Mouse (Mus musculus) stomach, embryonic 14.5 days (tissue): ENCODE results near the gene Bcar3. TPM values are rescaled to one million over a fixed set of nuclear protein-coding genes. Genes with fewer than 3 reads are reported as not detected.

Experiments used
- ATAC-seq: fragments of 200-750 bp; cut with Nextera tagmentation; 2 replicates; pipeline ENCODE4 v1.8.0; 2017; ENCODE audit warnings: low read depth, moderate TSS enrichment; ENCODE audit not compliant: insufficient number of reproducible peaks, insufficient read depth, low FRiP score
- H3K27ac ChIP-seq: fragments of 300-500 bp; sonication (generic); 2 replicates; pipeline ENCODE4 v1.5.1; 2014; ENCODE audit warnings: mild to moderate bottlenecking, low read length, moderate library complexity, mixed read lengths
- H3K27me3 ChIP-seq: fragments of 300-500 bp; sonication (generic); 2 replicates; pipeline ENCODE4 v1.6.1; 2014; ENCODE audit warnings: low read length, control low read depth, mixed read lengths; ENCODE audit not compliant: control insufficient read depth, insufficient read depth
- H3K36me3 ChIP-seq: fragments of 300-500 bp; sonication (generic); 2 replicates; pipeline ENCODE4 v1.6.1; 2014; ENCODE audit warnings: mild to moderate bottlenecking, control low read depth, low read length, moderate library complexity, mixed read lengths; ENCODE audit not compliant: control insufficient read depth, insufficient read depth
- H3K4me1 ChIP-seq: fragments of 300-500 bp; sonication (generic); 2 replicates; pipeline ENCODE4 v1.6.1; 2014; ENCODE audit warnings: low read length, control low read depth, mixed read lengths; ENCODE audit not compliant: control insufficient read depth, insufficient read depth
- H3K4me2 ChIP-seq: fragments of 300-500 bp; sonication (generic); replicated peaks from 2 replicates; pipeline ENCODE4 v1.6.1; 2014; ENCODE audit warnings: low read depth, low read length, control low read depth
- H3K4me3 ChIP-seq: fragments of 300-500 bp; sonication (generic); 2 replicates; pipeline ENCODE4 v1.5.1; 2014; ENCODE audit warnings: low read depth, low read length, control low read depth
- H3K9ac ChIP-seq: fragments of 300-500 bp; sonication (generic); replicated peaks from 2 replicates; pipeline ENCODE4 v1.6.1; 2014; ENCODE audit warnings: low read depth, mild to moderate bottlenecking, control low read depth, low read length, moderate library complexity, mixed read lengths
- H3K9me3 ChIP-seq: fragments of 300-500 bp; sonication (generic); 2 replicates; pipeline ENCODE4 v1.6.1; 2016; ENCODE audit warnings: low read depth, low read length, control low read depth; ENCODE audit not compliant: control insufficient read depth
- WGBS: fragments of 180-500 bp; shearing (Covaris S2); extraction: QIAGEN DNeasy Blood & Tissue Kit; methylation state at CpG from one replicate; pipeline ENCODE4 v1.1.7; 2014; 5-methylcytosine and 5-hydroxymethylcytosine counted together
- polyA plus RNA-seq: library from polyadenylated mRNA; unstranded; fragments of >200 nt; fragmentation: Nextera tagmentation; extraction: Ambion mirVana; gene quantifications from 2 replicates; pipeline ENCODE4 v1.2.1, GENCODE M21; 2014

The Bcar3 gene
- polyA plus RNA-seq, 1 experiment from 2014 or later: 11.3 TPM

- Histone ChIP-seq H3K9ac (no peak overlapping the region), H3K4me2 (no peak overlapping the region), H3K4me1 (peaks cover 32% of the 10 kb centered on the region; the same call in 1 of the 2 replicates), H3K27ac (no peak overlapping the region; the same call in 1 of the 2 replicates), H3K27me3 (no peaks in the 10 kb centered on the region), H3K36me3 (no peaks in the 10 kb centered on the region), H3K9me3 (no peaks in the 10 kb centered on the region), H3K4me3 (no peak overlapping the region)
- no peak for ATAC-seq
- 70% methylated on average over 11 of the region's 11 CpGs for WGBS
These were observed 179.6 kb downstream of the Bcar3 start for GRCm38 (mm10) chr3:122473523-122474034.

GRCm38 (mm10) chr3:122474067-122474466 is 180.1 kb downstream of the Bcar3 start:
- Histone ChIP-seq H3K9ac (no peak overlapping the region), H3K4me3 (no peak overlapping the region), H3K27me3 (no peaks in the 10 kb centered on the region), H3K27ac (no peak overlapping the region; the same call in 1 of the 2 replicates), H3K9me3 (no peaks in the 10 kb centered on the region), H3K36me3 (no peaks in the 10 kb centered on the region), H3K4me1 (peaks cover 32% of the 10 kb centered on the region; the same call in 1 of the 2 replicates), H3K4me2 (no peak overlapping the region)
- 18% methylated on average over 5 of the region's 5 CpGs for WGBS
- ATAC-seq: peak; percentile 35; the same call in 1 of the 2 replicates

GRCm38 (mm10) chr3:122474796-122475195 is 180.9 kb downstream of the Bcar3 start:
- Histone ChIP-seq H3K9ac (no peak overlapping the region), H3K4me2 (no peak overlapping the region), H3K36me3 (no peaks in the 10 kb centered on the region), H3K27me3 (no peaks in the 10 kb centered on the region), H3K9me3 (no peaks in the 10 kb centered on the region), H3K4me3 (no peak overlapping the region), H3K4me1 (peaks cover 32% of the 10 kb centered on the region; the same call in 1 of the 2 replicates), H3K27ac (no peak overlapping the region)
- ATAC-seq: no peak
- whole genome bisulfite sequencing: 71% methylated on average over 4 of the region's 4 CpGs

GRCm38 (mm10) chr3:122475735-122476134 is 181.8 kb downstream of the Bcar3 start:
- 62% methylated on average over 1 of the region's 1 CpGs for WGBS
- Histone ChIP-seq H3K9ac (no peak overlapping the region), H3K4me2 (no peak overlapping the region), H3K4me1 (peaks cover 32% of the 10 kb centered on the region; the same call in 1 of the 2 replicates), H3K4me3 (no peak overlapping the region), H3K27ac (0 out of 2 replicates have a peak overlapping the region, but pooled peaks have one; percentile 21), H3K36me3 (no peaks in the 10 kb centered on the region), H3K27me3 (no peaks in the 10 kb centered on the region), H3K9me3 (no peaks in the 10 kb centered on the region)
- ATAC-seq: no peak

GRCm38 (mm10) chr3:122476656-122477055 is 182.7 kb downstream of the Bcar3 start:
- H3K4me3 ChIP-seq: no peak overlapping the region
- 82% methylated on average over 3 of the region's 3 CpGs for WGBS
- H3K4me2 ChIP-seq: no peak overlapping the region
- H3K9me3 ChIP-seq: no peaks in the 10 kb centered on the region
- H3K9ac ChIP-seq: no peak overlapping the region
- H3K4me1 ChIP-seq: peaks cover 28% of the 10 kb centered on the region; the same call in 1 of the 2 replicates
- no peaks in the 10 kb centered on the region for H3K36me3 ChIP-seq
- H3K27ac ChIP-seq: no peak overlapping the region
- no peak for ATAC-seq
- H3K27me3 ChIP-seq: no peaks in the 10 kb centered on the region

- WGBS: 62% methylated on average over 8 of the region's 8 CpGs
- H3K27me3 ChIP-seq: no peaks in the 10 kb centered on the region
- H3K4me1 ChIP-seq: peaks cover 29% of the 10 kb centered on the region; the same call in 1 of the 2 replicates
- H3K9ac ChIP-seq: no peak overlapping the region
- no peak overlapping the region for H3K27ac ChIP-seq
- no peak for ATAC-seq
- no peaks in the 10 kb centered on the region for H3K36me3 ChIP-seq
- no peaks in the 10 kb centered on the region for H3K9me3 ChIP-seq
- H3K4me3 ChIP-seq: no peak overlapping the region
- H3K4me2 ChIP-seq: no peak overlapping the region
These were observed 183.6 kb downstream of the Bcar3 start for GRCm38 (mm10) chr3:122477541-122477940.

GRCm38 (mm10) chr3:122478735-122479134 is 184.8 kb downstream of the Bcar3 start:
- ATAC-seq: no peak
- Histone ChIP-seq H3K27ac (no peak overlapping the region), H3K4me3 (no peak overlapping the region), H3K9ac (no peak overlapping the region), H3K27me3 (no peaks in the 10 kb centered on the region), H3K4me2 (no peak overlapping the region), H3K9me3 (no peaks in the 10 kb centered on the region), H3K36me3 (no peaks in the 10 kb centered on the region), H3K4me1 (peaks cover 37% of the 10 kb centered on the region)
- WGBS: 91% methylated on average over 3 of the region's 3 CpGs

GRCm38 (mm10) chr3:122480065-122480675 is 186.2 kb downstream of the Bcar3 start:
- Histone ChIP-seq H3K36me3 (no peaks in the 10 kb centered on the region), H3K9me3 (no peaks in the 10 kb centered on the region), H3K27ac (no peak overlapping the region), H3K4me3 (no peak overlapping the region), H3K27me3 (no peaks in the 10 kb centered on the region), H3K9ac (no peak overlapping the region), H3K4me1 (peaks cover 28% of the 10 kb centered on the region), H3K4me2 (no peak overlapping the region)
- no peak for ATAC-seq
- 53% methylated on average over 8 of the region's 8 CpGs for WGBS
